Mouse (Mus musculus): Measurements from ENCODE around the gene Raet1e. TPM values are rescaled to one million over a fixed set of nuclear protein-coding genes. Genes with fewer than 3 reads are reported as not detected.
"Not testable (repeated sequence)": the region's sequence is repeated elsewhere in the genome, so short reads cannot be mapped to it uniquely, and the experiment has no call there.

The Raet1e gene
- polyA plus RNA-seq, 1 experiment from 2014 or later = 0.77 TPM

DNA sequence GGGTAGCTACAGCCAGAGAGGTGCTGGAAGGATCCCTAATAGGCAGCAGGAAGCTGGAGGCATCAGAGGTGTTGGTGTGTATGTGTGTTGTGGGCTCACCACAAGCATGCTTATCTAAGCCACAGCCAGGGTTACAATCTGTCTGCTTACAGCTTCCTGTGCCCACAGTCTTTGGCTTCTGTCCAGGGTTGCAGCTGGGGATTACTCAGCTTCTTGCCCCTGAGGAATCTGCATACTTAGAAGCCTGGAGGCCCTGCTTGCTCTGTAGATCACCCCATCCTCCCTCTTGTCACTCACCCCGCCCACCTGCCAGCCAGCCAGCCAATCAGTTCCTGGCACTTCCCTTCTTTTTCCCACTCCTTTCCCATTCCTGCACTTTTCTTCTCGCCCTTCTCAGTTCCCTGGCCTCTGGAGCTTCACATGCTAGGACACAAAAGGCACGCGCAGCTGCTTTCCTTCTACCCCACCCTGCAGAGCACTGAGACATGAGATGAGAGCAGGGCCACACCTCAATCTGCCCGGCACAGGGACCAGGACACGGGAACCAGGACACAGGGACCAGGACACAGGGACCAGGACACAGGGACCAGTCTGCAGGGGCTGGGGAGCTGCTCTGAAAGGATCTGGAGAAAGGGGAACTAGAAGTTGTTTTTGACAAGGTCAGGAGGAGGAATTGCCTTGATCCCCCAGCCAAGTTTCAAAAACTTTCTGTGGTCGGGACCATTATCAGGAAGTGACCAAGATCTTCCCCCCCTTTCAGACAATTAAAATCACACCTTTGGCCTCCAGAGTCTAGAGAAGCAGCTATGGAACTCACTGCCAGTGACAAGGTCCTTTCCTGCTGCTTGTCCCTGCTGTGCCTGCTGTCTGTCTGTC lies 65.3 kb downstream of the Raet1e start:
- WGBS (ENCODE audit: insufficient replicate concordance) = 0% methylated on average over 1 of the region's 7 CpGs
- not testable (repeated sequence) for H3K4me3 ChIP-seq (replicated peaks); H3K9me3 ChIP-seq (replicated peaks); H3K9ac ChIP-seq; H3K27ac ChIP-seq; DNase-seq; H3K27me3 ChIP-seq; H3K36me3 ChIP-seq; H3K4me2 ChIP-seq; H3K4me1 ChIP-seq (replicated peaks); ATAC-seq (ENCODE audit: low read depth)

DNA sequence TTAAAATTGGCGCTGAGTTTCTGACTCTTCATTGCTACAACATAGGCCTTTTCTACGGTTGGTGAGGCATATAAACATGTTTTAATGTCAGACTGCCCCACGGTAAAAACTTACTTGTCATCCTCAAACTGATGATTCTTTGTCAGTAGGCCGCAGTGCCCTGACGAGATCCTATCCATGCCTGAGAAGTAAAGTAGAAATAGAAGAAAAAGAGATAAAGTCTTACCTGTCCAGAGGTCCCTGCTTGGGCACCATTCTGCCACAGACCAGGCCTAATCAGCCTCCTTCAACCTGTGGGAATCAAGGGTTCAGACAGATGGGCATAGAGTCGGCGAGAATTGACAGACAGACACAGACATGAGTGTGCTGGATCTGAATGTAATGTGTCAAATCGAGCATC lies 106.7 kb downstream of the Raet1e start:
- H3K4me2 ChIP-seq = no peak overlapping the region
- H3K4me3 ChIP-seq (replicated peaks) = no peak overlapping the region
- no peak overlapping the region for H3K27ac ChIP-seq
- H3K27me3 ChIP-seq = no peaks in the 10 kb centered on the region
- 70% methylated on average over 8 of the region's 8 CpGs for WGBS (ENCODE audit: insufficient replicate concordance)
- ATAC-seq (ENCODE audit: low read depth) = no peak
- H3K9ac ChIP-seq = no peak overlapping the region
- H3K36me3 ChIP-seq = no peaks in the 10 kb centered on the region
- no peaks in the 10 kb centered on the region for H3K4me1 ChIP-seq (replicated peaks)
- H3K9me3 ChIP-seq (replicated peaks) = peaks cover 7% of the 10 kb centered on the region; the same call in 1 of the 2 replicates
- DNase-seq = no peak

- not testable (repeated sequence) for DNase-seq; H3K9ac ChIP-seq; H3K27ac ChIP-seq; H3K4me2 ChIP-seq; ATAC-seq (ENCODE audit: low read depth); H3K4me1 ChIP-seq (replicated peaks); H3K36me3 ChIP-seq; H3K4me3 ChIP-seq (replicated peaks); H3K9me3 ChIP-seq (replicated peaks)
- H3K27me3 ChIP-seq = peaks cover 18% of the 10 kb centered on the region
- WGBS (ENCODE audit: insufficient replicate concordance) = 35% methylated on average over 8 of the region's 8 CpGs
Measured at GRCm38 (mm10) chr10:22270879-22271786, 112.8 kb downstream of the Raet1e start.

GRCm38 (mm10) chr10:22272914-22273683 lies 114.7 kb downstream of the Raet1e start:
- ATAC-seq (ENCODE audit: low read depth); H3K9ac ChIP-seq; H3K4me1 ChIP-seq (replicated peaks); DNase-seq; H3K9me3 ChIP-seq (replicated peaks); H3K36me3 ChIP-seq; H3K27ac ChIP-seq: not testable (repeated sequence)
- Histone ChIP-seq H3K4me3 (replicated peaks) (peak overlapping the region; percentile 44), H3K27me3 (peaks cover 18% of the 10 kb centered on the region), H3K4me2 (peak overlapping the region; percentile 58)
- WGBS (ENCODE audit: insufficient replicate concordance) = 2% methylated on average over 33 of the region's 37 CpGs

GRCm38 (mm10) chr10:22273684-22274305 lies 115.4 kb downstream of the Raet1e start:
- Histone ChIP-seq H3K4me3 (replicated peaks) (peak overlapping the region; percentile 44), H3K4me1 (replicated peaks) (no peaks in the 10 kb centered on the region), H3K9ac (no peak overlapping the region), H3K27me3 (peaks cover 18% of the 10 kb centered on the region), H3K36me3 (no peaks in the 10 kb centered on the region), H3K9me3 (replicated peaks) (no peaks in the 10 kb centered on the region), H3K27ac (no peak overlapping the region), H3K4me2 (peak overlapping the region; percentile 58)
- no peak for ATAC-seq (ENCODE audit: low read depth)
- no peak for DNase-seq
- under 1% methylated on average over 41 of the region's 41 CpGs for WGBS (ENCODE audit: insufficient replicate concordance)

- H3K9ac ChIP-seq = no peak overlapping the region
- 0 out of 2 replicates have a peak overlapping the region, but pooled peaks have one; percentile 44 for H3K4me3 ChIP-seq (replicated peaks)
- no peaks in the 10 kb centered on the region for H3K36me3 ChIP-seq
- WGBS (ENCODE audit: insufficient replicate concordance) = 8% methylated on average over 19 of the region's 19 CpGs
- no peak overlapping the region for H3K27ac ChIP-seq
- peak overlapping the region; percentile 58 for H3K4me2 ChIP-seq
- H3K9me3 ChIP-seq (replicated peaks) = no peaks in the 10 kb centered on the region
- peaks cover 18% of the 10 kb centered on the region for H3K27me3 ChIP-seq
- H3K4me1 ChIP-seq (replicated peaks) = no peaks in the 10 kb centered on the region
- DNase-seq (no peak), ATAC-seq (ENCODE audit: low read depth) (no peak)
Measured at GRCm38 (mm10) chr10:22274445-22275057, 116.2 kb downstream of the Raet1e start.

- not testable (repeated sequence) for H3K4me1 ChIP-seq (replicated peaks); ATAC-seq (ENCODE audit: low read depth)
Measured at GRCm38 (mm10) chr10:22278468-22278867, 120.1 kb downstream of the Raet1e start.

DNA sequence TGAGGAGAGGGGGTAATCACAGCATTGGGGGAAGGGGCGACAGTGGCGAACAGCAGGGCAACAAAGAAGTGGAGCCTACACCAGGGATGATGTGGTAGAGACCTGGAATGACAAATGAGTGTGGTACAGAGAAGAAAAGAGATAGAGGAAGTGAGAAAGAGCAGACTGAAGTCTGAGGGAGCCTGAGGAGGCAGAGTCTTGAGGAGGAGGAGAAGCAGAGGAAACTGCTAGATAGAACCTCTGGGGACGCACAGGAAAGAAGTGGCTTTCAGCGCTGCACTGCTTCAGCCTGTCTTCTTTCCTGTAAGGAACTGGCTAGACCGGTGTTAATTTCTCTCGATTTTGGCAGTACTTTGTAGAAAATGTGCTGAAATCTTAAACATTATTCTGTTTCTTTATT lies 124.4 kb downstream of the Raet1e start:
- Histone ChIP-seq H3K4me3 (replicated peaks) (no peak overlapping the region), H3K4me2 (no peak overlapping the region), H3K36me3 (no peaks in the 10 kb centered on the region), H3K9ac (no peak overlapping the region), H3K27me3 (no peaks in the 10 kb centered on the region), H3K27ac (no peak overlapping the region), H3K9me3 (replicated peaks) (no peaks in the 10 kb centered on the region), H3K4me1 (replicated peaks) (no peaks in the 10 kb centered on the region)
- DNase-seq = no peak
- 14% methylated on average over 6 of the region's 6 CpGs for WGBS (ENCODE audit: insufficient replicate concordance)
- ATAC-seq (ENCODE audit: low read depth) = no peak

More at GRCm38 (mm10) chr10:22278468-22278867, 120.1 kb downstream of the Raet1e start:
- 64% methylated on average over 2 of the region's 2 CpGs for whole genome bisulfite sequencing (ENCODE audit: insufficient replicate concordance)
- H3K9me3 ChIP-seq (replicated peaks); H3K9ac ChIP-seq; H3K27ac ChIP-seq; H3K4me2 ChIP-seq; H3K36me3 ChIP-seq; DNase-seq; H3K4me3 ChIP-seq (replicated peaks): not testable (repeated sequence)
- peaks cover 13% of the 10 kb centered on the region for H3K27me3 ChIP-seq

DNA sequence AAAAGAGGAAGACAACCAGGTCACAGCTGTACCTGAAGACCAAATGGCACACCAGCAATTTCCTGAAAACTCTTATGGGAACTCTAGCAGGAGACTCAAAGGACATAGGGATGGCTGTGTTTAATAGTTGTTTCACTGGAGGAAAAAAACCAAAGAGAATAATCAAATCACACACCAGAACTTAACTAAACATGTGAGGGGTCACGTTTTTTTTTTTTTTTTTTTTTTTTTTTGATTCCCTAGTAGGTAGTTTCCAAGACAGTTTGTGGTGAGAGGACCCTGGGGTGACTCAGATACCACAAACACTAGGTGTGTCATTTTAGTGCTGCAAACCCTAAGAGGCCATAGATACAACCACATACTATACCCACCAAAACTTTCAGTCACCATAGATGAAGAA lies 137.3 kb downstream of the Raet1e start:
- Histone ChIP-seq H3K27ac (no peak overlapping the region), H3K4me2 (no peak overlapping the region), H3K4me1 (replicated peaks) (no peaks in the 10 kb centered on the region), H3K36me3 (no peaks in the 10 kb centered on the region), H3K4me3 (replicated peaks) (no peak overlapping the region), H3K27me3 (no peaks in the 10 kb centered on the region), H3K9me3 (replicated peaks) (no peaks in the 10 kb centered on the region), H3K9ac (no peak overlapping the region)
- 8% methylated on average over 1 of the region's 1 CpGs for WGBS (ENCODE audit: insufficient replicate concordance)
- DNase-seq (no peak), ATAC-seq (ENCODE audit: low read depth) (no peak)

- Histone ChIP-seq H3K9ac (no peak overlapping the region), H3K27ac (no peak overlapping the region), H3K9me3 (replicated peaks) (no peaks in the 10 kb centered on the region), H3K4me3 (replicated peaks) (no peak overlapping the region), H3K36me3 (no peaks in the 10 kb centered on the region), H3K4me1 (replicated peaks) (no peaks in the 10 kb centered on the region), H3K27me3 (no peaks in the 10 kb centered on the region), H3K4me2 (no peak overlapping the region)
- WGBS (ENCODE audit: insufficient replicate concordance) = 54% methylated on average over 5 of the region's 5 CpGs
- DNase-seq (no peak), ATAC-seq (ENCODE audit: low read depth) (no peak)
Measured at GRCm38 (mm10) chr10:22297033-22297762, 138.8 kb downstream of the Raet1e start.
